Mouse (Mus musculus) thymus, adult 2 months (tissue): ENCODE data around the gene Lrrk1.

Experiments
- CTCF ChIP-seq: fragments of 200-500 bp; IDR thresholded peaks from 2 replicates; pipeline ENCODE4 v1.5.1; 2012; ENCODE audit warnings: mild to moderate bottlenecking, control low read depth, low read length, moderate library complexity, borderline replicate concordance; ENCODE audit not compliant: control insufficient read depth, poor library complexity, insufficient read depth; ENCODE audit errors: extremely low read depth
- POLR2A ChIP-seq: fragments of 200-500 bp; IDR thresholded peaks from 2 replicates; pipeline ENCODE4 v1.6.1; 2012; ENCODE audit warnings: mild to moderate bottlenecking, low read length, control low read depth, moderate library complexity; ENCODE audit not compliant: control insufficient read depth, poor library complexity, insufficient read depth; ENCODE audit errors: extremely low read depth

GRCm38 (mm10) chr7:66386411-66386810, 1.7 kb downstream of the Lrrk1 start:
- TF ChIP-seq POLR2A (no peak), CTCF (no peak)
